ENCODE assay signal across 8 mouse cellular contexts in the genomic region with DNA sequence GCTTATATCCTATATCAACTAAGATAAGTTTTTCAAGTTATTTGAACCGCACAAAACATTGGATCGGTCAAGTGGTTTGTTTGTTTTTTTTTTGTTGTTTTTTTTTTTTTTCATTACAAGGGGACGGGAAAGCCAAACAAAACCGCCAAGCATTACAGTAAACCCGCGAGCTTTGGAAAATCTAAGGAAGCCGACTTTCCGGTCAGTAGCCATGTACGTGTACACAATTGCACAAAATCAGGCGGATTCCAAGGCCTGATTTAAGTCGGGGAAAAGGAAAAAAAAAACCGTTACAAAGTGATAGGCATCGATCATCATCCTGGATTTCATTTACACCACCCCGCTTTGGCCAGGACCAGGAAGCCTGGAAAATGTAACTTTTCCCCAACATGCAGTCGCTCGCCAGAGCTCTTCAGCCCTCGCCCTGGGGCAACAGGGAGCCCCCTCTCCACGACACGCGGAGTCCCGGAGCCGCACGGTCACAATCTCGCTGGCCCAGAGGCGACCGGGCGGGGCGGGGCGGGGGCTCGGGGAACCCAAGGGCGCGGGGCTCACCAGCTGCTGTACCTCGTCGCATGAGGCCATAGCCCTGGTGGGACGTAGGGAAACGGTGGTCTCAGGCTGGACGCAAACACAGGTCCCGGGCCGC. TPM values are rescaled to one million over a fixed set of nuclear protein-coding genes. Genes with fewer than 3 reads are reported as not detected.
A peak's percentile ranks its signal among the peaks of the same experiment; 100 is the strongest.
DNase-seq lines count a peak whose midpoint lies in the region; ATAC-seq and TF ChIP-seq lines count a peak whose summit lies in the region.

No protein-coding gene starts in this region.

- TF ChIP-seq POLR2A in lung, adult 2 months (IDR thresholded peaks at IDR 0.05; ENCODE audit: borderline replicate concordance, extremely low read depth, low read depth, low read length) = no peak
- no peak for TF ChIP-seq POLR2A in cortical plate, adult 2 months (IDR thresholded peaks at IDR 0.05; ENCODE audit: extremely low read depth, insufficient read depth, low read length)

- DNase-seq in lung, adult 2 months = no peak
- DNase-seq in lung, postnatal 25 days (ENCODE audit: low spot score) = no peak
- DNase-seq in thymus, postnatal 10 days (ENCODE audit: low spot score in 2 of 2) = no peak
- DNase-seq in cerebellum, adult 8-10 months = no peak

- no peak for TF ChIP-seq CTCF in lung, adult 2 months (IDR thresholded peaks at IDR 0.05; ENCODE audit: insufficient read depth, low read length)
- no peak for TF ChIP-seq CTCF in cortical plate, adult 2 months (IDR thresholded peaks at IDR 0.05; ENCODE audit: extremely low read depth, insufficient read depth, low read length)

- peak overlapping the region; percentile 95 for H3K9ac ChIP-seq in hindbrain, embryonic 16.5 days (ENCODE audit: low read depth, low read length)
- peak overlapping the region; percentile 89 for H3K9ac ChIP-seq in midbrain, embryonic 12.5 days (replicated peaks)

- no peak overlapping the region for H3K27ac ChIP-seq in cortical plate, adult 2 months (ENCODE audit: insufficient read depth, low read length)
- H3K27ac ChIP-seq in hindbrain, embryonic 16.5 days (ENCODE audit: low read depth, low read length) = peak overlapping the region; percentile 94
- peak overlapping the region; percentile 95 for H3K27ac ChIP-seq in midbrain, embryonic 12.5 days (replicated peaks)

- ATAC-seq in hindbrain, embryonic 16.5 days = no peak
- no peak for ATAC-seq in midbrain, embryonic 12.5 days (ENCODE audit: low FRiP score, low read depth)
- ATAC-seq in monocyte, adult 5-6 weeks (replicated peaks; ENCODE audit: insufficient number of reproducible peaks, low FRiP score, low TSS enrichment, poor library complexity, severe bottlenecking) = no peak

- no peaks in the 10 kb centered on the region for H3K36me3 ChIP-seq in hindbrain, embryonic 16.5 days (ENCODE audit: control insufficient read depth, insufficient read depth, low read length)
- no peaks in the 10 kb centered on the region for H3K36me3 ChIP-seq in midbrain, embryonic 12.5 days

- peaks cover 7% of the 10 kb centered on the region; the same call in 1 of the 2 replicates for H3K4me1 ChIP-seq in lung, adult 2 months (ENCODE audit: control insufficient read depth, insufficient read depth, low read length)
- peaks cover 4% of the 10 kb centered on the region; the same call in 1 of the 2 replicates for H3K4me1 ChIP-seq in cortical plate, adult 2 months (ENCODE audit: control insufficient read depth, insufficient read depth, low read length)
- peaks cover 13% of the 10 kb centered on the region for H3K4me1 ChIP-seq in hindbrain, embryonic 16.5 days (ENCODE audit: control insufficient read depth, insufficient read depth, low read depth, low read length)
- peaks cover 29% of the 10 kb centered on the region for H3K4me1 ChIP-seq in midbrain, embryonic 12.5 days

- H3K4me3 ChIP-seq in lung, adult 2 months (replicated peaks; ENCODE audit: extremely low read depth, low read depth, low read length) = peak overlapping the region; percentile 86
- peak overlapping the region; percentile 95 for H3K4me3 ChIP-seq in cortical plate, adult 2 months (ENCODE audit: insufficient read depth, low read length)
- peak overlapping the region; percentile 95 for H3K4me3 ChIP-seq in hindbrain, embryonic 16.5 days (ENCODE audit: low read length)
- peak overlapping the region; percentile 78 for H3K4me3 ChIP-seq in midbrain, embryonic 12.5 days

- peak overlapping the region; percentile 96 for H3K4me2 ChIP-seq in hindbrain, embryonic 16.5 days (ENCODE audit: low read length)
- H3K4me2 ChIP-seq in midbrain, embryonic 12.5 days (replicated peaks) = peak overlapping the region; percentile 99

- no peaks in the 10 kb centered on the region for H3K27me3 ChIP-seq in hindbrain, embryonic 16.5 days (replicated peaks; ENCODE audit: control insufficient read depth, insufficient read depth, low read length)
- no peaks in the 10 kb centered on the region; the same call in 1 of the 2 replicates for H3K27me3 ChIP-seq in midbrain, embryonic 12.5 days

- 1% methylated on average over 39 of the region's 39 CpGs for WGBS in lung, adult 2 months
- WGBS in hindbrain, embryonic 16.5 days = 3% methylated on average over 39 of the region's 39 CpGs
- WGBS in midbrain, embryonic 12.5 days = 1% methylated on average over 39 of the region's 39 CpGs

- H3K9me3 ChIP-seq in hindbrain, embryonic 16.5 days (ENCODE audit: control insufficient read depth, low read length) = no peaks in the 10 kb centered on the region
- H3K9me3 ChIP-seq in midbrain, embryonic 12.5 days = no peaks in the 10 kb centered on the region

RNA-seq across cellular contexts. Expression of a gene that starts 0.7 kb away (rescaled TPM):
- 7.0 and 9.2 TPM in 2 replicates for polyA plus RNA-seq in lung, adult 2 months (2012; rRNA removed)
- 7.4 and 7.7 TPM in 2 replicates for polyA plus RNA-seq in cortical plate, adult 2 months (2012; rRNA removed)
- polyA plus RNA-seq in hindbrain, embryonic 16.5 days (2015; fragmentation: Nextera tagmentation; extraction: Ambion mirVana) = 14.6 and 15.4 TPM in 2 replicates
- 21.9 and 22.1 TPM in 2 replicates for polyA plus RNA-seq in midbrain, embryonic 12.5 days (2016; fragmentation: Nextera tagmentation; extraction: Ambion mirVana)
- total RNA-seq in monocyte, adult 5-6 weeks (2017) = 14.7 to 33.3 TPM (median 15.0 TPM) in 3 replicates

RNA-seq across cellular contexts. Expression of a gene that starts 0.8 kb away (rescaled TPM):
- polyA plus RNA-seq in lung, adult 2 months (2012; rRNA removed) = 9.3 TPM in 2 replicates
- 4.4 and 5.0 TPM in 2 replicates for polyA plus RNA-seq in cortical plate, adult 2 months (2012; rRNA removed)
- 20.1 and 21.9 TPM in 2 replicates for polyA plus RNA-seq in hindbrain, embryonic 16.5 days (2015; fragmentation: Nextera tagmentation; extraction: Ambion mirVana)
- 17.9 and 18.7 TPM in 2 replicates for polyA plus RNA-seq in midbrain, embryonic 12.5 days (2016; fragmentation: Nextera tagmentation; extraction: Ambion mirVana)
- total RNA-seq in monocyte, adult 5-6 weeks (2017) = 111 to 129 TPM (median 120 TPM) in 3 replicates
